Mouse (Mus musculus) heart, embryonic 11.5 days (tissue): ENCODE results near the gene Slc24a2. TPM values are rescaled to one million over a fixed set of nuclear protein-coding genes. Genes with fewer than 3 reads are reported as not detected.

Experiments
- ATAC-seq: fragments of 200-750 bp; cut with Nextera tagmentation; replicated peaks from 2 replicates; pipeline ENCODE4 v1.8.0; 2017; ENCODE audit warnings: moderate library complexity; ENCODE audit not compliant: insufficient number of reproducible peaks, low FRiP score, low TSS enrichment
- H3K27ac ChIP-seq: fragments of 300-500 bp; sonication (generic); 2 replicates; pipeline ENCODE4 v1.5.1; 2014; ENCODE audit warnings: mild to moderate bottlenecking, low read depth, low read length
- H3K27me3 ChIP-seq: fragments of 300-500 bp; sonication (generic); 2 replicates; pipeline ENCODE4 v1.6.1; 2014; ENCODE audit warnings: mild to moderate bottlenecking, low read length, mixed read lengths; ENCODE audit not compliant: control insufficient read depth, insufficient read depth
- H3K36me3 ChIP-seq: fragments of 300-500 bp; sonication (generic); 2 replicates; pipeline ENCODE4 v1.6.1; 2014; ENCODE audit warnings: mild to moderate bottlenecking, low read length, moderate library complexity, mixed read lengths; ENCODE audit not compliant: control insufficient read depth, insufficient read depth
- H3K4me1 ChIP-seq: fragments of 300-500 bp; sonication (generic); 2 replicates; pipeline ENCODE4 v1.6.1; 2014; ENCODE audit warnings: low read length; ENCODE audit not compliant: control insufficient read depth, insufficient read depth
- H3K4me2 ChIP-seq: fragments of 300-500 bp; sonication (generic); 2 replicates; pipeline ENCODE4 v1.6.1; 2014; ENCODE audit warnings: mild to moderate bottlenecking, moderate library complexity
- H3K4me3 ChIP-seq: fragments of 300-500 bp; sonication (generic); 2 replicates; pipeline ENCODE4 v1.5.1; 2014; ENCODE audit warnings: low read depth, low read length
- H3K9ac ChIP-seq: fragments of 300-500 bp; sonication (generic); 2 replicates; pipeline ENCODE4 v1.6.1; 2014; ENCODE audit warnings: mild to moderate bottlenecking, low read depth, low read length, moderate library complexity
- H3K9me3 ChIP-seq: fragments of 300-500 bp; sonication (generic); replicated peaks from 2 replicates; pipeline ENCODE4 v1.6.1; 2016; ENCODE audit warnings: low read length; ENCODE audit not compliant: control insufficient read depth
- WGBS: fragments of 180-500 bp; shearing (Covaris S2); extraction: QIAGEN DNeasy Blood & Tissue Kit; methylation state at CpG from one replicate; pipeline ENCODE4 v1.1.7; 2014; ENCODE audit not compliant: insufficient replicate concordance; 5-methylcytosine and 5-hydroxymethylcytosine counted together
- polyA plus RNA-seq: library from polyadenylated mRNA; unstranded; fragments of >200 nt; fragmentation: Nextera tagmentation; extraction: Ambion mirVana; gene quantifications from 2 replicates; pipeline ENCODE4 v1.2.1, GENCODE M21; 2014

Slc24a2 gene
- polyA plus RNA-seq, 1 experiment from 2014 or later = 6.5 TPM

GRCm38 (mm10) chr4:87075761-87076160, 154.5 kb downstream of the Slc24a2 start:
- Histone ChIP-seq H3K9ac (no peak overlapping the region), H3K27me3 (no peaks in the 10 kb centered on the region), H3K36me3 (no peaks in the 10 kb centered on the region), H3K9me3 (no peaks in the 10 kb centered on the region), H3K4me1 (no peaks in the 10 kb centered on the region), H3K4me3 (no peak overlapping the region), H3K27ac (no peak overlapping the region), H3K4me2 (no peak overlapping the region)
- ATAC-seq = no peak
- WGBS = 54% methylated on average over 3 of the region's 3 CpGs

- 73% methylated on average over 3 of the region's 3 CpGs for WGBS
- no peak overlapping the region for H3K9ac ChIP-seq
- no peak overlapping the region for H3K4me2 ChIP-seq
- H3K9me3 ChIP-seq = no peaks in the 10 kb centered on the region
- H3K27me3 ChIP-seq = no peaks in the 10 kb centered on the region
- no peak overlapping the region for H3K27ac ChIP-seq
- H3K36me3 ChIP-seq = no peaks in the 10 kb centered on the region
- H3K4me1 ChIP-seq = peaks cover 10% of the 10 kb centered on the region
- H3K4me3 ChIP-seq = no peak overlapping the region
- no peak for ATAC-seq
Measured at GRCm38 (mm10) chr4:87068121-87068520, 162.2 kb downstream of the Slc24a2 start.

GRCm38 (mm10) chr4:87065227-87065626, 165.1 kb downstream of the Slc24a2 start:
- Histone ChIP-seq H3K9ac (no peak overlapping the region), H3K36me3 (no peaks in the 10 kb centered on the region), H3K27ac (no peak overlapping the region), H3K27me3 (no peaks in the 10 kb centered on the region), H3K4me3 (no peak overlapping the region), H3K9me3 (no peaks in the 10 kb centered on the region), H3K4me1 (peaks cover 10% of the 10 kb centered on the region), H3K4me2 (peak overlapping the region; percentile 40)
- WGBS = 45% methylated on average over 5 of the region's 5 CpGs
- no peak; the same call in 1 of the 2 replicates for ATAC-seq

- no peak for ATAC-seq
- peaks cover 10% of the 10 kb centered on the region for H3K4me1 ChIP-seq
- no peaks in the 10 kb centered on the region for H3K9me3 ChIP-seq
- no peak overlapping the region for H3K4me3 ChIP-seq
- WGBS = 73% methylated on average over 2 of the region's 2 CpGs
- H3K9ac ChIP-seq = no peak overlapping the region
- no peaks in the 10 kb centered on the region for H3K27me3 ChIP-seq
- H3K27ac ChIP-seq = no peak overlapping the region
- no peak overlapping the region for H3K4me2 ChIP-seq
- no peaks in the 10 kb centered on the region for H3K36me3 ChIP-seq
Measured at GRCm38 (mm10) chr4:87064561-87064960, 165.7 kb downstream of the Slc24a2 start.

GRCm38 (mm10) chr4:87062771-87063253, 167.5 kb downstream of the Slc24a2 start:
- Histone ChIP-seq H3K9ac (no peak overlapping the region), H3K27ac (no peak overlapping the region), H3K27me3 (no peaks in the 10 kb centered on the region), H3K4me3 (no peak overlapping the region), H3K36me3 (no peaks in the 10 kb centered on the region), H3K4me2 (no peak overlapping the region), H3K4me1 (peaks cover 10% of the 10 kb centered on the region), H3K9me3 (no peaks in the 10 kb centered on the region)
- no peak for ATAC-seq
- 64% methylated on average over 6 of the region's 6 CpGs for WGBS

GRCm38 (mm10) chr4:87061696-87062095, 168.6 kb downstream of the Slc24a2 start:
- no peaks in the 10 kb centered on the region for H3K9me3 ChIP-seq
- H3K27ac ChIP-seq = no peak overlapping the region
- no peaks in the 10 kb centered on the region for H3K36me3 ChIP-seq
- 88% methylated on average over 2 of the region's 2 CpGs for WGBS
- no peak for ATAC-seq
- peaks cover 10% of the 10 kb centered on the region for H3K4me1 ChIP-seq
- H3K4me2 ChIP-seq = no peak overlapping the region
- H3K9ac ChIP-seq = no peak overlapping the region
- no peak overlapping the region for H3K4me3 ChIP-seq
- H3K27me3 ChIP-seq = no peaks in the 10 kb centered on the region

GRCm38 (mm10) chr4:87057572-87057971, 172.7 kb downstream of the Slc24a2 start:
- Histone ChIP-seq H3K4me1 (no peaks in the 10 kb centered on the region), H3K27ac (no peak overlapping the region), H3K27me3 (no peaks in the 10 kb centered on the region), H3K9ac (no peak overlapping the region), H3K4me2 (no peak overlapping the region), H3K9me3 (no peaks in the 10 kb centered on the region), H3K4me3 (no peak overlapping the region), H3K36me3 (no peaks in the 10 kb centered on the region)
- 69% methylated on average over 3 of the region's 3 CpGs for WGBS
- ATAC-seq = no peak

GRCm38 (mm10) chr4:87055768-87056167, 174.5 kb downstream of the Slc24a2 start:
- Histone ChIP-seq H3K27me3 (no peaks in the 10 kb centered on the region), H3K4me1 (no peaks in the 10 kb centered on the region), H3K9ac (no peak overlapping the region), H3K27ac (no peak overlapping the region), H3K4me2 (no peak overlapping the region), H3K4me3 (no peak overlapping the region), H3K9me3 (no peaks in the 10 kb centered on the region), H3K36me3 (no peaks in the 10 kb centered on the region)
- 69% methylated on average over 7 of the region's 7 CpGs for WGBS
- ATAC-seq = no peak

- 87% methylated on average over 5 of the region's 5 CpGs for WGBS
- no peak overlapping the region for H3K27ac ChIP-seq
Measured at GRCm38 (mm10) chr4:87052881-87053280, 177.4 kb downstream of the Slc24a2 start.

More at GRCm38 (mm10) chr4:87052881-87053280, 177.4 kb downstream of the Slc24a2 start:
- Histone ChIP-seq H3K27me3 (no peaks in the 10 kb centered on the region), H3K4me3 (no peak overlapping the region), H3K36me3 (no peaks in the 10 kb centered on the region), H3K9me3 (no peaks in the 10 kb centered on the region), H3K4me2 (no peak overlapping the region), H3K9ac (no peak overlapping the region), H3K4me1 (no peaks in the 10 kb centered on the region; the same call in 1 of the 2 replicates)
- ATAC-seq = no peak
